Mouse (Mus musculus) liver, embryonic 15.5 days (tissue): Measurements from ENCODE around the gene Mgat5. TPM values are rescaled to one million over a fixed set of nuclear protein-coding genes. Genes with fewer than 3 reads are reported as not detected.

ENCODE experiments used
- ATAC-seq: fragments of 200-750 bp; cut with Nextera tagmentation; 2 replicates; pipeline ENCODE4 v1.8.0; 2017; ENCODE audit warnings: moderate number of reproducible peaks, mild to moderate bottlenecking, moderate library complexity; ENCODE audit not compliant: insufficient read depth
- H3K27ac ChIP-seq: fragments of 300-500 bp; sonication (generic); replicated peaks from 2 replicates; pipeline ENCODE4 v1.5.1; 2015; ENCODE audit warnings: mild to moderate bottlenecking, inconsistent platforms
- H3K27me3 ChIP-seq: fragments of 300-500 bp; sonication (generic); 2 replicates; pipeline ENCODE4 v1.6.1; 2015; ENCODE audit warnings: mild to moderate bottlenecking, inconsistent platforms
- H3K36me3 ChIP-seq: fragments of 300-500 bp; sonication (generic); replicated peaks from 2 replicates; pipeline ENCODE4 v1.6.1; 2015; ENCODE audit warnings: moderate library complexity, mild to moderate bottlenecking, inconsistent platforms
- H3K4me1 ChIP-seq: fragments of 300-500 bp; sonication (generic); replicated peaks from 2 replicates; pipeline ENCODE4 v1.6.1; 2015; ENCODE audit warnings: inconsistent platforms
- H3K4me2 ChIP-seq: fragments of 300-500 bp; sonication (generic); 2 replicates; pipeline ENCODE4 v1.6.1; 2015; ENCODE audit warnings: moderate library complexity, mild to moderate bottlenecking, inconsistent platforms
- H3K4me3 ChIP-seq: fragments of 300-500 bp; sonication (generic); replicated peaks from 2 replicates; pipeline ENCODE4 v1.5.1; 2015; ENCODE audit warnings: mild to moderate bottlenecking, inconsistent platforms
- H3K9ac ChIP-seq: fragments of 300-500 bp; sonication (generic); 2 replicates; pipeline ENCODE4 v1.6.1; 2015; ENCODE audit warnings: moderate library complexity, mild to moderate bottlenecking, inconsistent platforms
- H3K9me3 ChIP-seq: fragments of 300-500 bp; sonication (generic); replicated peaks from 2 replicates; pipeline ENCODE4 v1.6.1; 2016; ENCODE audit warnings: inconsistent platforms
- WGBS: fragments of 180-500 bp; shearing (Covaris S2); methylation state at CpG from one replicate; pipeline ENCODE4 v1.1.7; 2015; ENCODE audit warnings: mixed read lengths; ENCODE audit not compliant: insufficient replicate concordance; 5-methylcytosine and 5-hydroxymethylcytosine counted together
- polyA plus RNA-seq: library from polyadenylated mRNA; unstranded; fragments of >200 nt; fragmentation: Nextera tagmentation; extraction: Ambion mirVana; gene quantifications from 2 replicates; pipeline ENCODE4 v1.2.1, GENCODE M21; 2015

The Mgat5 gene
- polyA plus RNA-seq, 1 experiment from 2014 or later, result 0.68 TPM

DNA sequence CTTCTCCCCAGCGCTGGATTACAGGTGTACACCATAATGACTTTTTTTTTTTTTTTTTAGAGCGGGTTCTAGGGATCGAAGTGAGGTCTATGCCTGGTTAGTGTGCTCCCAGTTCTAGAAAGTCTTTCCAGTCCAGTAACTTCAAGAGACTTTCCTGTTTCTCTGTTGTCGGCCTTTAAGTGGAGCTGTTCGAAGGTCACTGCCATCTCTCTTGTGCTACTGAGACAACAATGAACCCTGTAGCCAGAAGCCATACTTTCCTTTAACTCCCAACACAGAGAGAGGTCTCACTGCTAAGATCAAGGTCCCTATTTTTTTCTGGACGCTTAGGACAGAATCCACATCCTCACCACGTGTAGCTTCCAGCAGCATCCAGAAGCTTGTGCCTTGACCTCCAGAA is 13.4 kb downstream of the Mgat5 start:
- no peak for ATAC-seq
- Histone ChIP-seq H3K4me2 (no peak overlapping the region), H3K9ac (no peak overlapping the region), H3K9me3 (no peaks in the 10 kb centered on the region), H3K27ac (no peak overlapping the region), H3K27me3 (no peaks in the 10 kb centered on the region), H3K36me3 (no peaks in the 10 kb centered on the region), H3K4me1 (no peaks in the 10 kb centered on the region), H3K4me3 (no peak overlapping the region)
- 71% methylated on average over 6 of the region's 7 CpGs for WGBS

DNA sequence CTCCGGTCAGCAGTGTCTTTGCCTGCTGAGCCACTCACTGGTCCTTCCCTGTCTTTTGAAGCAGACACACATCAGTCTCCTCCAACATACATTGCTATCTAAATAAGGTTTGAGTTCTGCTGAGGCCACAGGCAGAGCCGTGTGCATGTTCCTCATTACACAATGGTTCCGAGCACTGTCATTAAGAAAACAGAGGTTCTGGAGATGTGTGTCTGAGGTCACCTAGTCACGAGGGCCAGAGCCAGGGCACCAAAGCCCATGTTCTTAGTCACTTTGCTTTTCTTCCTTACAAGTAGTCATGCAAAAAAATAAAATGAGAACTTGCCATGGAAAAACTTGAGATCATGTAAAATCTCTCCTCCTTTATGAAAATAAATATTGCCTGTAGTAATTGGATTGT is 14.3 kb downstream of the Mgat5 start:
- Histone ChIP-seq H3K4me2 (no peak overlapping the region), H3K27me3 (no peaks in the 10 kb centered on the region), H3K4me3 (no peak overlapping the region), H3K27ac (no peak overlapping the region), H3K9ac (no peak overlapping the region), H3K9me3 (no peaks in the 10 kb centered on the region), H3K4me1 (no peaks in the 10 kb centered on the region), H3K36me3 (no peaks in the 10 kb centered on the region)
- no peak for ATAC-seq
- 62% methylated on average over 4 of the region's 4 CpGs for WGBS

DNA sequence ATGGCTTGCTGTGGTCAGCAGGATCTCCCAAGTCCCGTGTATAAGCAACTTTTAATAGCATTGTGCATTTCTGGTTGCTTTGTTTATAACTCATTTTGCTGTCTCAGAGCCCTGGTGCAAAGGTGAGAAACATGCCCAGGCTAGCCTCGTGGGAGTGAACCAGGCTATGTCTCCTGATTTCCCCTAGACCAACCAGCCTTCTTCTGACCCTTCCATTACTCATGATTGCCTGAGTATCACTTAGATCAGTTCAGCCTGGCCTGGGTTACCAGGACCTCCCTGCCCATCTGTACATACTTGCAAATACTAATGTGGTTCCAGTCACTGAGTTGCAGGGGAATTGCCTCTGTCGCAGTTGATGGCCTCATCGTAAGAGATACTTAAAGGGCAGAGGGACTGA is 14.8 kb downstream of the Mgat5 start:
- WGBS, result 69% methylated on average over 4 of the region's 4 CpGs

DNA sequence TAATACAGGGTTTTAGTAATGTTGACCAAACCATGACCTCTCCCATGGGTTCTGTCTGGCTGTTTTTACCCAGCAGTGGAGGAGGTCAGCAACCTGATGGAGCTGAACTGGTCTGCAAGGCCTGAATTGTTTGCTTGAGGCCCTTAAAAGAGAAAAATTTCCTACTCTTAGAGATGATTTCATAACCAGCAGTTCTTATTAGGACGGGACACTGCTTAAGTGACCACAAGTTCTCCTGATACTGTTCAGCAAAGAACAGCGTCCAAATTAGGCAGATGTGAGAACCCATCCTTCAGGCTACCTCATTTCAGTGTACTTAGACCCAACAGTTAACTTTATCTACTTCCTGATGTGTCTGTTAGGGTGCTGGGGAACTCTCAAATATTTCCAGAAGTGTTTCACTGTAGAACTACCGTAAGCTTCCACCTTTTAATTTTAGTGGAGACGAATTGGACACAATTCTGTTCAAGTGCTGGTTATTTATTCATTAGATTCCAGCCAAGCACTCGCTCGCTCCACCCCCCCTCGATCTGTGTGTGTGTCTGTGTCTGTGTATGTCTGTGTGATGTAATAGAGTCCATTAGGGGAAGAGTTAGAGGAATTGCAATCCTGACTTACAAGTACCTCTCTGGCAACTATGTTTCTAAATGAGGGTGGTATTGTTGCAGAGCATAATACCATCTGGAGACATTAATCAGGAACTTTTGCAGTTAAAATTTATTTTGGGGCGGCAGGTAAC is 17.4 kb downstream of the Mgat5 start:
- no peaks in the 10 kb centered on the region for H3K27me3 ChIP-seq
- H3K36me3 ChIP-seq, result no peaks in the 10 kb centered on the region
- no peak overlapping the region for H3K27ac ChIP-seq
- H3K4me2 ChIP-seq, result no peak overlapping the region
- no peaks in the 10 kb centered on the region for H3K9me3 ChIP-seq
- H3K4me3 ChIP-seq, result no peak overlapping the region
- H3K4me1 ChIP-seq, result no peaks in the 10 kb centered on the region
- WGBS, result 48% methylated on average over 8 of the region's 8 CpGs
- no peak overlapping the region for H3K9ac ChIP-seq
- no peak for ATAC-seq

More for the DNA sequence above, 14.8 kb downstream of the Mgat5 start:
- no peaks in the 10 kb centered on the region for H3K4me1 ChIP-seq
- H3K36me3 ChIP-seq, result no peaks in the 10 kb centered on the region
- no peaks in the 10 kb centered on the region for H3K9me3 ChIP-seq
- no peak overlapping the region for H3K27ac ChIP-seq
- H3K27me3 ChIP-seq, result no peaks in the 10 kb centered on the region
- ATAC-seq, result no peak
- H3K9ac ChIP-seq, result no peak overlapping the region
- H3K4me3 ChIP-seq, result no peak overlapping the region
- H3K4me2 ChIP-seq, result no peak overlapping the region

DNA sequence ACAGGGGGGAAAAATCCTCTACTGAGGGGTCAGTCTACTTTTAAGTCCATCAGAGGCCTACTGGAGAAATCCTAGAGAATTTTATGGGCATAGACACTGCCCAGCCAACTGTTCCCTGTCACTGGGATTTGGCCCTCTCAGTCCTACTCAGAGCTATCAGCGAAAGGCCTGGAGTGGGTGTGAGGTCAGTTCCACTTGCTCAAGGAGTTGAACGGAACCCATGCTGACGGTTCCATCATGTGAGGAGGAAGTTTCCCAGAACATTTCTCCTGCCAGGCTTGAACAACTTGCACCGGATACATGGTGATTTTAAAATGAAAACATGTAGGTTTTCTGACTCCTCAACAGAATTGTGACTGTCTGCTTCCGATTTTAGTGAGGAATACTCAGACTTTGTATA is 20.2 kb downstream of the Mgat5 start:
- Histone ChIP-seq H3K27ac (no peak overlapping the region), H3K4me2 (no peak overlapping the region), H3K4me3 (no peak overlapping the region), H3K27me3 (no peaks in the 10 kb centered on the region), H3K9ac (no peak overlapping the region), H3K36me3 (no peaks in the 10 kb centered on the region), H3K4me1 (no peaks in the 10 kb centered on the region), H3K9me3 (no peaks in the 10 kb centered on the region)
- no peak for ATAC-seq
- WGBS, result 67% methylated on average over 5 of the region's 5 CpGs

DNA sequence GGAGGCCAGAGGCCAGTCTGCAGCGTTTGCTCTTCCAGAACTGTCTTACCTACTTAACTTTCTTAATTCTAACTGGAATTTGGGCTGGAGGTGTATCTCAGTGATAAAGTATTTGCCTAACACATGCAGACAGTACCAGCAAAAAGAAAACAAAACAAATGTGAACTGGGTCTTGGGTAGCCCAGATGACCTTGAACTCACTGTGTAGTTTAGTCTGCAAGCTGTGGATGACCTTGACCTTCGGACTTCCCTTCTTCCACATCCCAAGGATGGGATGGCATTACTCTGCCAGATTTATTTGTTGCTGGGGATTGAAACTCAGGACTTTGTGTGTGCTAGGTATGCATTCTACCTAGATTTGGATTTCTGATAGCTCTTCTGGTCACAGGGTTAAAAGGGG is 24.2 kb downstream of the Mgat5 start:
- H3K9ac ChIP-seq, result no peak overlapping the region
- no peak overlapping the region for H3K4me3 ChIP-seq
- H3K27me3 ChIP-seq, result no peaks in the 10 kb centered on the region
- no peak overlapping the region for H3K4me2 ChIP-seq
- ATAC-seq, result no peak
- H3K36me3 ChIP-seq, result no peaks in the 10 kb centered on the region
- 61% methylated on average over 2 of the region's 2 CpGs for WGBS
- no peak overlapping the region for H3K27ac ChIP-seq
- H3K4me1 ChIP-seq, result no peaks in the 10 kb centered on the region
- H3K9me3 ChIP-seq, result no peaks in the 10 kb centered on the region

DNA sequence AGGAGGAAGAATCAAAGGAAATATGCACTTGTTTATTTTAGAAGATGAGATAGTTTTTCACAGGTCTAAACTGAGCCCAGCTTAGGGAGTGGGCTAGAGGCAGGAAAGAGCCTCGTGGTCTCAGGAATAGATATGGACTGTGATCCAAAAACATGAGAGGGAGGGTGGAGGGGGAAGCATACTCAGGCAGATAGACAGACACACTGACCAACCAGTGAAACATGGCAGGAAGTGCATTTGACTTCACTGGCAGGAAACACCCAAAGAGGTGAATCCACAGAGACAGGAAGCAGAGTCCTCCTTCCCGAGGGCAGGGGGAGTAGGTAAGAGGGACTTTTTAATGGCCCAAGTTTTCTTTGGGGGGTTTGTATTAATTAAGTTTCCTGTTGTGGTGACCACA is 25.7 kb downstream of the Mgat5 start:
- no peaks in the 10 kb centered on the region for H3K36me3 ChIP-seq
- no peak for ATAC-seq
- no peak overlapping the region for H3K9ac ChIP-seq
- H3K27me3 ChIP-seq, result no peaks in the 10 kb centered on the region
- no peaks in the 10 kb centered on the region for H3K4me1 ChIP-seq
- H3K4me2 ChIP-seq, result no peak overlapping the region
- H3K27ac ChIP-seq, result no peak overlapping the region
- WGBS, result 12% methylated on average over 2 of the region's 2 CpGs
- H3K4me3 ChIP-seq, result no peak overlapping the region
- H3K9me3 ChIP-seq, result no peaks in the 10 kb centered on the region

DNA sequence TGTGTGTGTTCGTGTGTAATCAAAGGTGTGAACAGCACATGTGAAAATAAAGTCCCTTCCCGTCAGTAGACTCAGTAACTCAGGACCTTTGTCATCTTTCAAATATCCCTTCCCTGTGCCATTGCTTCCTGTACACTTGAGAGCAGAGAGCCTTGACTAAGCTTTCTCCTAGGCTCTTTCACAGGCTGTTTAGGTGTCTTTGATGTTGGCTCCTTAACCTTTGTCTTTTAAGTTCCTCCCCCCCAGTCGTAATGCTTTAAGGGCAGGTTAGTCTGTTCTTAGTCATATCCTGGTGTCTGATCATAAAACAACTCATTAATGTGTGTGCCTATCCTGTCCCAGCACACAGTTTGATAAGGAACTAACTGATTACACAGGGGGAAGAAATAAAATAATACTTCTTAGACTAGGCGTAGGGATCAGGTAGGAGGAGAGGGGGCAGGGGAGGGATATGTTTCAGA is 28.4 kb downstream of the Mgat5 start:
- no peaks in the 10 kb centered on the region for H3K4me1 ChIP-seq
- no peaks in the 10 kb centered on the region for H3K36me3 ChIP-seq
- WGBS, result 48% methylated on average over 4 of the region's 4 CpGs
- no peaks in the 10 kb centered on the region for H3K9me3 ChIP-seq
- no peak overlapping the region for H3K27ac ChIP-seq
- H3K4me3 ChIP-seq, result no peak overlapping the region
- no peak overlapping the region for H3K4me2 ChIP-seq
- H3K9ac ChIP-seq, result no peak overlapping the region
- no peaks in the 10 kb centered on the region for H3K27me3 ChIP-seq
- ATAC-seq, result no peak

DNA sequence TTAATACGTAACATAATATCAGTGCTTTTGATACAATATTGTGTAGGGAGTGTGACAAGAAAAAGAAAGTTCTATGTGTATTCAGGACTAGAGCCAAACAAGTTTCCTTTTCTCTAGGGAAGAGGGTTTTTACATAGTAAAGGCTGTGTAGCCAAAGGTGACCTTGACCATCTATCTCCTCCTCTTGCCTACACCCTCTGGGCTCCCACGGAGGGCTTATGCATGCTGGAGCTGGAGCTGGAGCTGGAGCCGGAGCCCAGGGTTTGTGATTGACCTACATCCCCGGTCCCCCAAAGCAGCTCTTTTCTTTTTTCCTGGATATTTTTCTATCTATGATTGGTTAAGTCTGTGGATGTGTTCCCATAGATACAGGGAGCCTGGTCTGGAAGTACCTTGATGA is 30.3 kb downstream of the Mgat5 start:
- H3K4me3 ChIP-seq, result no peak overlapping the region
- no peak for ATAC-seq
- no peaks in the 10 kb centered on the region for H3K27me3 ChIP-seq
- H3K4me2 ChIP-seq, result no peak overlapping the region
- no peaks in the 10 kb centered on the region for H3K9me3 ChIP-seq
- H3K36me3 ChIP-seq, result no peaks in the 10 kb centered on the region
- no peak overlapping the region for H3K27ac ChIP-seq
- no peak overlapping the region for H3K9ac ChIP-seq
- 74% methylated on average over 4 of the region's 4 CpGs for WGBS
- no peaks in the 10 kb centered on the region; the same call in 1 of the 2 replicates for H3K4me1 ChIP-seq

DNA sequence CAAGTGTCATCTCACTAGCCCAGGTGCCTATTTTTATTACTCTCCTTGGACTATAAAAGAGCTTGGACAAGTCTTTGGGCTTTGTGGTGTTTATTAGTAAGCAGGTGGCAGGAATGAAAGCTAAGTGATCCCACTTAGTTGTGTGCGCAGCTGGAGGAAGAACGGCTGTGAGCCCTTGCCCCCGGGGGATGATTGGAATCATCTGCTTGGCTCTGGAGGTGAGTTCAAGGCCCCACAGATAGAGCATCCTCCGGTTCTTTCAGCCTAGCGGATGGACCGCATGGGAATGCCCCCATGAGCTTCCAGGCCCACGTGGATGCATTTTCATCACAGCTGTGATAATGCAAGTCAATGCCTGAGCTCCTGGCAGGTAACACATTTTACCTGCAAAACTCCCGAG is 31.6 kb downstream of the Mgat5 start:
- no peak overlapping the region for H3K4me3 ChIP-seq
- no peak overlapping the region for H3K27ac ChIP-seq
- H3K4me2 ChIP-seq, result no peak overlapping the region
- no peak for ATAC-seq
- H3K9me3 ChIP-seq, result no peaks in the 10 kb centered on the region
- H3K9ac ChIP-seq, result no peak overlapping the region
- H3K4me1 ChIP-seq, result no peaks in the 10 kb centered on the region; the same call in 1 of the 2 replicates
- WGBS, result 68% methylated on average over 8 of the region's 8 CpGs
- no peaks in the 10 kb centered on the region for H3K27me3 ChIP-seq
- H3K36me3 ChIP-seq, result no peaks in the 10 kb centered on the region

DNA sequence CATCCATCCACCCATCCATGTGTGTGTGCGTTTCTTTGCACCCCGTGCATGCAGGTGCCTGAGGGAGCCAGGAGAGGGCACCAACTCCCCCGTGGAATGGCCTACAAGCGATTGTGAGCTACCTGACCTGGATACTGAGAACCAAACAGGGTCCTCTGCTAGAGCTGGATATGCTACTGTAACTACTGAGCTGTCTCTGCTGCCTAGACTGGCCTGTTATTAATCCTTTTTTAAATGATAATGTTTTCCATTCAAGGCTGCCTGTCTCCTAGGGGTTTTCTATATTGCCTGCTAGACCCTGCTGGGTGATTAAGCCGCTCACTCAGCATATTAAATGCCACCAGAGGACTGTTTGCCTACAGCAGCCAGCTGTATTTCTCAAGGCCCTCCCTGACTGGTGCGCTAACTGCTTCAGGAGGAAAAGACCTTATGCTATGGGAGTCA is 34.1 kb downstream of the Mgat5 start:
- Histone ChIP-seq H3K4me2 (no peak overlapping the region), H3K9ac (no peak overlapping the region), H3K27ac (no peak overlapping the region), H3K4me3 (no peak overlapping the region), H3K27me3 (no peaks in the 10 kb centered on the region), H3K9me3 (no peaks in the 10 kb centered on the region), H3K4me1 (peaks cover 14% of the 10 kb centered on the region), H3K36me3 (no peaks in the 10 kb centered on the region)
- no peak for ATAC-seq
- WGBS, result 66% methylated on average over 6 of the region's 6 CpGs

DNA sequence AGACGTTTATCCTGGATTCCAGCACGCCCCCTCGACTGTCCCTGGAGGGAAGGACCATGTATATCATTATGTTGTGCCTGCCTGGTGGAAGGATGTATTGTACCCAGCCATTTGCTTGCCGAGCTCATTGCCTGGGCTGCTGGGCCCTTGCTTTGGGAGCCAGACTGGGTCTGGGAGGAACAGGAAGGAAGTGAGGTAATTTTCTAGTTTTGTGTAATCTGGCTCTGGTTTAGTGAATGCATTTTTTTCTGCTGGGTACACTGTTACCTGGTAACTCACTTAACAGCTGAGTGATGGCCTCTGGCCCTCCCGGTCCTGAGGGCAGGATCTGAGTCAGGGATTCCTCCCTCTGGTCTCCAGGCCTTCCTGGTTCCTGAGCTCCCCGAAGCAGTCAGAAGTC is 35.1 kb downstream of the Mgat5 start:
- WGBS, result 23% methylated on average over 6 of the region's 6 CpGs
- H3K27me3 ChIP-seq, result no peaks in the 10 kb centered on the region
- H3K4me1 ChIP-seq, result peaks cover 14% of the 10 kb centered on the region
- H3K9me3 ChIP-seq, result no peaks in the 10 kb centered on the region
- no peaks in the 10 kb centered on the region for H3K36me3 ChIP-seq
- ATAC-seq, result no peak
- no peak overlapping the region for H3K4me2 ChIP-seq
- 0 out of 2 replicates have a peak overlapping the region, but pooled peaks have one; percentile 3 for H3K27ac ChIP-seq
- H3K4me3 ChIP-seq, result no peak overlapping the region
- H3K9ac ChIP-seq, result no peak overlapping the region
